Mouse (Mus musculus) inflammation-experienced regulatory T-cells, adult 6 months (primary cell): ENCODE measurements around the gene Sap25. TPM values are rescaled to one million over a fixed set of nuclear protein-coding genes. Genes with fewer than 3 reads are reported as not detected.

Source experiments
- polyA plus RNA-seq, 3 experiments: library from polyadenylated mRNA; unstranded; fragments of 100-300 nt; shearing (Covaris generic); gene quantifications; one replicate each; pipeline ENCODE4 v1.2.1; 2017

Sap25 gene
- polyA plus RNA-seq, 3 experiments from 2014 or later: 18.2 to 49.8 (median 44.0) TPM

Other genes with a start within 250 kb of the Sap25 start
- under 1 TPM; 0.19 to 0.55 (median 0.24) TPM for gene Zan, start 164.3 kb upstream of the Sap25 start, polyA plus RNA-seq
- 10 to 100 TPM; 51.1 to 61.5 (median 59.1) TPM for gene Pop7, start 138.8 kb upstream of the Sap25 start, polyA plus RNA-seq
- gene Gigyf1, start 122.8 kb upstream of the Sap25 start, polyA plus RNA-seq: 10 to 100 TPM; 14.0 to 33.6 (median 31.4) TPM
- not detected for gene Epo, start 108.1 kb upstream of the Sap25 start, polyA plus RNA-seq
- 10 to 100 TPM; 63.1 to 85.4 (median 72.9) TPM for gene Gnb2, start 107.8 kb upstream of the Sap25 start, polyA plus RNA-seq
- not detected for gene Actl6b, start 87.8 kb upstream of the Sap25 start, polyA plus RNA-seq
- 1 to 10 TPM in 2 of 3 experiments, not detected in 1; 1.3 to 1.9 TPM for gene Tfr2, start 71.5 kb upstream of the Sap25 start, polyA plus RNA-seq
- 10 to 100 TPM; 24.5 to 34.8 (median 31.0) TPM for gene Mospd3, start 40.3 kb upstream of the Sap25 start, polyA plus RNA-seq
- under 1 TPM in 2 of 3 experiments, not detected in 1; 0.40 to 0.80 TPM for gene Pcolce, start 27.6 kb upstream of the Sap25 start, polyA plus RNA-seq
- under 1 TPM in 2 of 3 experiments, not detected in 1; 0.33 to 0.67 TPM for gene Fbxo24, start 12.3 kb upstream of the Sap25 start, polyA plus RNA-seq
- 10 to 100 TPM; 57.9 to 66.2 (median 65.6) TPM for gene Lrch4, start 12.2 kb upstream of the Sap25 start, polyA plus RNA-seq
- gene Gm20605, start 12.2 kb upstream of the Sap25 start, polyA plus RNA-seq: 10 to 100 TPM in 2 of 3 experiments, 1 to 10 TPM in 1; 8.6 to 14.1 (median 13.3) TPM
- gene Irs3, start 4.4 kb downstream of the Sap25 start, polyA plus RNA-seq: not detected
- gene Agfg2, start 43.4 kb downstream of the Sap25 start, polyA plus RNA-seq: 10 to 100 TPM; 16.1 to 21.7 (median 16.4) TPM
- gene Nyap1, start 100.3 kb downstream of the Sap25 start, polyA plus RNA-seq: under 1 TPM in 2 of 3 experiments, not detected in 1; 0.12 to 0.20 TPM
- gene Tsc22d4, start 104.4 kb downstream of the Sap25 start, polyA plus RNA-seq: 10 to 100 TPM; 43.3 to 83.4 (median 64.7) TPM
- 10 to 100 TPM in 1 of 3 experiments, 1 to 10 TPM in 2; 6.0 to 10.9 (median 6.5) TPM for gene Ppp1r35, start 137.5 kb downstream of the Sap25 start, polyA plus RNA-seq
- gene Mepce, start 146.3 kb downstream of the Sap25 start, polyA plus RNA-seq: 10 to 100 TPM; 13.1 to 32.7 (median 29.8) TPM
- 10 to 100 TPM in 2 of 3 experiments, 1 to 10 TPM in 1; 4.7 to 12.0 (median 11.0) TPM for gene Zcwpw1, start 146.5 kb downstream of the Sap25 start, polyA plus RNA-seq
- under 1 TPM in 2 of 3 experiments, not detected in 1; 0.19 to 0.79 TPM for gene Pilra, start 194.9 kb downstream of the Sap25 start, polyA plus RNA-seq
- gene Pilrb1, start 216.8 kb downstream of the Sap25 start, polyA plus RNA-seq: under 1 TPM in 1 of 3 experiments, not detected in 2; 0.38 TPM
- gene Pilrb2, start 230.5 kb downstream of the Sap25 start, polyA plus RNA-seq: not detected